Mouse (Mus musculus): ENCODE measurements at regions not wholly inside any gene's neighbourhood (a gene's known extent, or its start where the extent isn't known, plus 50 kb on each side); places are given as distances from the start of the nearest gene placed in this dataset.

DNA sequence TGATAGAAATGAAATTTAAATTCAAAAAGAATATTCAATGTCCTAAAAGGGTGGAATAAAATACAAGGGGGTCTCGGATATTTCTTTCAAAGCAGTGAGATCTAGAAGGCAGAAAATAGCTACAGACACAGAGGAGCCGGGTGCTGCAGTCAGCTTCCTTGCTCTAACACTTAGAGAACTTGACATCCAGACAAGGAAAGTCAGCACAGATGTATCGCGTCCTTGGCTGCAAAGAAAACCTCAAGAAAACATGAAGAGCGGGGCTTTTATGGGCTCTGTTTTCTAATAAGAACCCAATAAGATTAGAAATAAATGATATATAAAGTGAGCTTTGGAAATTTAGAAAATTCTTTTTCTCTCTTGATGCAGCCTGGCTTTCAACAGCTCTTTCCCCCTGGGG is 53.1 kb upstream of the Glis3 start:
- intact Hi-C loops (cut with DNase I) = no loop called here
- no peak for DNase-seq (ENCODE audit: extremely low spot score in 1 of 2, low spot score in 2 of 2)

DNA sequence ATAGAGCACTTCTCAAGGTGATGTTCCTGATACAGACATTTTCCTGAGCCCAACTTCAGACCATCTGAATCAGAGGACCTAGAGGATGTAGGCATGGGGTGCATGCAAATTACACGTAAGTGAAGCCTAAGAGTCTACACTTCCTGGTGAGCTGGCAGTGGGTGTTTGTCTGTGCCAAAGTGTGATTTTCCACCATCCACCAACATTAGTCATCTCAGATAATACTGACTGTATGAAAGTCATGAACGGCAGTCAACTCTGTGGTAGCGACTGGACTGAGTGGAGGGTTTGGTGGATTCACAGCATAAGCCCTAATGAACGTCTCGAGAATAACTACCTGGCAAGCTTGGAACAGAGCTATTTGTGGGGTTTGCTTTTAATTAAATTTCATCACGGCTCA is 53.9 kb upstream of the Glis3 start:
- intact Hi-C loops (cut with DNase I) = no loop called here
- no peak for DNase-seq (ENCODE audit: extremely low spot score in 1 of 2, low spot score in 2 of 2)

DNA sequence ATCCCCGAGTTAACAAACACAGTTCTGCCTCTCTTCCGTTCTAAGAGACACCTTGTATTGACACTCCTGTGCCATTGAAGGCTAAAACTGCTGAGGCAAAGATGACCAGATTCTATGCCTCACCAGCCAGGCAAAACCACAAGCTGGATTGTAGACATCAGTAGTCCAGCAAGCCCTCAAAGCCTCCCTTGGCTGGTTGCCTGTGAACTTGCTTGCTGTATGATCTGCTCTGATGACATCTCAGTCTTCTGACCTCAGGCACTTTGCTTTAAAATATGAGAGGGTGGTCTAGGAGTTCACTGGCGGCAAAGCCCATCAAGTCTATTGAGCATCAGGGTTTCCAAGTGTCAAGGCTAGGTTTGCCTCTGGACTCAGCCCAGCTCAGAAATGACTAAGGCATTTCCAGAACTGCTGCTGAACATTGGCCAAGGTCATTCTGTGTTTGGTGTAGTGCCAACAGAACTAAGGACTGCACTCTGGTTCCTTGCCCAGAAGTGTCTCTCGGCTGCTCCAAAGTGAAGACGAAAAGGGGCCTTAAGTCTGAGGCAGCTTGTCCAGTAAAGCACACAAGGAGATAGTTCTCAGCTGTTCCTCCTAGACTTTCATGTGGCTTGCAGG is 63.4 kb upstream of the Glis3 start:
- intact Hi-C loops (cut with DNase I) = no loop called here
- DNase-seq (ENCODE audit: extremely low spot score in 1 of 2, low spot score in 2 of 2) = peak; percentile 34 to 43

DNA sequence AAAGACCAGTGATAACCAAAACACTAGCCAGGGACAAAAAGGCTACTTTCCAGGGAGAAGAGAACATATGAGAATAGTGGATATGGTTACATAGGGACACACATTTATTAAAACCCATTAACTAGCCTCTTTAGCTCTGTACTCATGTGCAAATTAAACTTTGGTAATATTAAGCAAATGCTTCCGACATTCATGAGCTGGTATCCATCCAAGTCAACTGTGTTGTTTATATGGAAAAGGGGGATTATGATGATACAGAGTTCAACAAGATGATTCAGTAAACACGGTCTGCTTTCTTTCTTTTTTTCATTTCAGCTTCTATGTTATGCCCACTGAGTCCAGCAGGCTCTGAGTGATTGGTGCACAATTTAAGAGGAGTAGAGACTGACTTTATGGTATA is 65.2 kb upstream of the Glis3 start:
- intact Hi-C loops (cut with DNase I) = no loop called here
- no peak for DNase-seq (ENCODE audit: extremely low spot score in 1 of 2, low spot score in 2 of 2)

DNA sequence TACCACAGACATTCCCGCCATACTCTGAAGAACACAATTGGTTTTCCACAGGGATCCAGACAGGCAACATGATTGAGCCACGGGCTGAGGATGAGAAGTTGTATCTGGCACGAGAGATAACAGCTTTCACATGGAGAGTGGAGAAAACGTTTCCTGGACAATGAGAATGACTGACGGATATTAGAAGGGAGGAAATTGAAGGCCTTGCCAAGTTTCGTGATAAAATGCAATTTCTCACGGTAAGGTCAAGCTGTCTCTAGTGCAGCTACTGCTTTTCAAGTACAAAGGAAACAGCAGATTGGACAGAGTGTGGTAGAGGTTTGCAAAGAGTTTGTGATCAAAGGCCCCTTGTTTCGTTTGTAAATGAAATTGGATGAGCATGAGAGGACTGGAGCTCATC is 65.7 kb upstream of the Glis3 start:
- no peak for DNase-seq (ENCODE audit: extremely low spot score in 1 of 2, low spot score in 2 of 2)
- intact Hi-C loops (cut with DNase I) = no loop called here

DNA sequence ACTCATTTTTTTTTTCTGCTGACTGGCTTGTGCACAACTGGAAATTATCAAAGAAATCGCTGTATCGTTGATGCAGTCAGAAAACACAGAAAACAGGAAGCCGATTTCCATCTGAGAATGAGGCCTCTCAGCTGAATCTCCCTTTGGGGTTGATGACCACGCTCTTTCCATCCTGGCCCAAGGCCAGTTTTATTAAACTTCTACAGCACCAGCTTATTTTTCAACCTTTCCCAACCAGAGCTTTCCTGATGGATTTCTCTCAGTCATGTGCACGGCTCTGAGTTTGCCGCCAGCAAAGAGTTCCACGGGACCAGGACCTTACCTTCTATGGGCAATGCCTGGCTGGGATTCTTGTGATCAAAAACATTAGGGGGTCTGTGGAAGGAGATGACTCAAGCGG is 71.2 kb upstream of the Glis3 start:
- no peak for DNase-seq (ENCODE audit: extremely low spot score in 1 of 2, low spot score in 2 of 2)
- intact Hi-C loops (cut with DNase I) = no loop called here

DNA sequence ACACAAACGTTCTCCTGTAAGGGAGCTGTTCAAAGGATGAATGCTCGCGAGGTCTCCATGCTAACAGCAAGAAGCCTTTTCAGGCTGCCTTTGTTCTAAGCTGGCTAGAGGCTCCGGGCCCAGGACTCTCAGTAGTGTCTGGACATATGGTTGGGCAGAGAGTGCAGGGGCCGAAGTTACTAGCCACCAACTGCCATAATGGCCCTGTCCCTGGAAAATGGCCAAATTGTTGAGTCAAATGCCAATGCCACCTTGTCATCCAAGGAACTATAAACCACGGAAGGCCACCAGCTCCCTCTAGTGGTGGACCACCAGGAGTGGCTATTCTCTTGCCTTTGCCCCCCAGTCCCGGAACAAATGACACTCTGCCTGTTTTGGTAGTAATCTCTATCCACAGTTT is 76.0 kb upstream of the Slc1a1 start:
- peak; percentile 82 to 83 for DNase-seq (ENCODE audit: extremely low spot score in 1 of 2, low spot score in 2 of 2)
- intact Hi-C loops (cut with DNase I) = no loop called here

DNA sequence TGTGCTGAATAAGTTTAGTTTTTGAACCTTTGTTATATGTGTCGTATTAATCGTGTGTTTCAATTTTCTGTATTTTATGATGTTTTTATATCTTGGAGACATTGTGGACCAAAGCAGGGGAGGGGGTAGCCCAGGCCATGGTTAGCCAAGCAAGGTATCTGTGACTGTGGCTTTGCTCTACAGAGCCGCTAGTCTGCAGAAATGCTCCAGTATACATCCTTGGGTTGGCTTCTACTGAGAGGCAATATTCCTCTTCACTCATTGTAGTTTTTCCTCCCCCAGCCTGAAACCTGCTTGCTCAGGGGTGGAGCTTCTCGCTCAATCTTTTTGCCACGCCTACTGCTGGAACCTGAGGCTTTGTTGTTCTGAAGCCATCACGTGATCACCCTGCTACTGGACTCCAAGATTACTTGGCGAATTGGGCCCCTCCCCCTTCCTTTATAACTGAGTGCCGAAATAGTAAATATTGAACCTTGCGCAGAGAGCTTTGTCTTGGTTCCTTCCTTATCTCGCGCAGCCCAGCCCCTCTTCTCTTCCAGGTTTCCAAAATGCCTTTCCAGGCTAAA is 70.0 kb upstream of the Slc1a1 start:
- intact Hi-C loops (cut with DNase I) = loop anchor here (5.0 to 10.0 kb wide), 2 partner anchors 600 to 753 kb away; partner anchors contain the start of gene Rfx3
- no peak for DNase-seq (ENCODE audit: extremely low spot score in 1 of 2, low spot score in 2 of 2)

DNA sequence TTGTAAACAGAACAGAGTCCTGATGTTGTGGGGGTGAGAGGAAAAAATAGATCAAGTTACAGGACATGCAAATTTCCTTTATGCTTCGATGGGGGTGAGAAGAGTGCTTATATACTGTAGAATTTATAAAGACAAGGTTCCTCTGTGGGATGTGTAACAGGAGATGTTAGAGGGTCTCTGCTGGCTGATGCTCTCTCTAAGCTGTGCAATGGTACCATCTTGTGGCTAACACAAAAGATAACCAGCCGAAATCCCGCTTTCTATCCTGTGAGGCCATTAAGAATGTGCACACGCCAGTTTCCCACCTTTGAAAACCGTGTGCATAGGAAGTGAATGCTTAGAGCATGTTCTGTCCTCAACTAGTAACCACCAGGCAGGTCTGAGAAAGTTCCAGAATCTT is 66.6 kb upstream of the Slc1a1 start:
- DNase-seq (ENCODE audit: extremely low spot score in 1 of 2, low spot score in 2 of 2) = peak in 1 of 2 experiments; percentile 54
- intact Hi-C loops (cut with DNase I) = loop anchor here (2.0 to 10.0 kb wide), 3 partner anchors 603 to 1317 kb away; partner anchors contain the start of gene Rfx3

DNA sequence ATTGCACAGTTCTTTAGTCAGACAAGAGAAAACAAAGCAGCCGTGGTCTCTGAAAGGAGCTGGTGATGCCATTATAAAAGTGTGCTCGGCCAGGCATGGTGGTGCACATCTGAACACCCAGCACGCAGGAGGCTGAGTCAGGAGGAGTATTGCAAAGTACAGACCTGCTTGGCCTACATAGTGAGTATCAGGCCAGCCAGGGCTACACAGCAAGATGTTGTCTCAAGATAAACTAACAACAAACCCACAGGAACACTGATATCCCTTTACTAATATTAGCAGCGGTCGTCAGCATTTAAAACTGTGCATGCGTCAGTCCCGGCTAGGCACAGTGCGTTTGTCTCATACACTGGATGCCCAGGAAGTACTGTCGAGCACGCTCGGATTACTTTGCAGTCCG is 64.4 kb upstream of the Slc1a1 start:
- intact Hi-C loops (cut with DNase I) = loop anchor here (10.0 kb wide), 2 partner anchors 484 to 734 kb away; partner anchors contain the start of gene Jak2
- no peak for DNase-seq (ENCODE audit: extremely low spot score in 1 of 2, low spot score in 2 of 2)

DNA sequence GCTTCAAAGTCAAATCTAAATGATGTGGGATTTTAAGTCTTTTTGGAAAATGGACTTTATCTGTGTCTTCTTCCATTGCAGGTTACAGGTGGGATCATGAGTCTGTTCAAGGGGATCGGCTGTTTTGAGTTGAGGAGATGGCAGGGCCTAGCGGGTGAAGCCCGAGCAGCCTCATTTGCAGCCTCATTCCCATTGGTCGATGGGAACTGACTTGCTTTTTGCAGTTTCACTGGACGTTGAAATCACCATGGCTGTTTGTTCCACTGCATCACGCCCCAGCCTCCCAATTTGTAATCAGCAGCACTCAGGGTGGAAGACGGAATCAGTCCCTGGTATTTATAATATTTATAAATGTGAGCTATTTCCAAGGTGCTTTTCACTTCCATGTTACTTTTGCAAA is 63.0 kb upstream of the Slc1a1 start:
- DNase-seq (ENCODE audit: extremely low spot score in 1 of 2, low spot score in 2 of 2) = no peak
- intact Hi-C loops (cut with DNase I) = loop anchor here (10.0 kb wide), 2 partner anchors 483 to 733 kb away; partner anchors contain the start of gene Jak2

DNA sequence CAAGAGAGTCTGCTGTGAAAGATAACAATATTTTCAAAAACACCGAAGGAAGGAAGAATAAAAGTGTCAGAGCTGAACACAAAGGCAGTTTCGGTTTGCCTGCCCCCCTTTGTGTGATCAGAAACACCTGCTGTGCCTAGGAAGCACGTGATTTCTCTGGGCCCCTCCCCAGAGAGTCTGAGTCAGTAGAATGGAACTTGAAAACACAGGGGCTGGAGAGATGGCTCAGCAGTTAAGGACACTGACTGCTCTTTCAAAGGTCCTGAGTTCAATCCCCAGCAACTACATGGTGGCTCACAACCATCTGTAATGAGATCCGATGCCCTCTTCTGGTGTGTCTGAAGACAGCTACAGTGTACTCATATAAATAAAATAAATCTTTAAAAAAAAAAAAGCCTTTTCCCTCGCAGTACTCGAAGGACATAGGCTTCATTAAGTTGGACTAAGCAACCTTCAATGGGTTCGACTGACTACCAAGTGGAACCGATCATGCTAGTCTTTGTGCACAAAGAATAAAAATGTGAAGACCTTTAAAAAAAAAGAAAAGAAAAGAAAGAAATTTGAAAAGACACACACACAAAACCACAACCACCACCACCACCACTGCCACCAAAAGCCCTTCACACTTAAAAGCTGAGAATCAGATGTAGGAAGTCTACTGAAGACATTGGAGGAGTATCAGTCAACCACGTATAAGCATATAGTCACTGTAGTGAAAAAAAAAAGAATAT is 61.8 kb upstream of the Slc1a1 start:
- DNase-seq (ENCODE audit: extremely low spot score in 1 of 2, low spot score in 2 of 2) = no peak

DNA sequence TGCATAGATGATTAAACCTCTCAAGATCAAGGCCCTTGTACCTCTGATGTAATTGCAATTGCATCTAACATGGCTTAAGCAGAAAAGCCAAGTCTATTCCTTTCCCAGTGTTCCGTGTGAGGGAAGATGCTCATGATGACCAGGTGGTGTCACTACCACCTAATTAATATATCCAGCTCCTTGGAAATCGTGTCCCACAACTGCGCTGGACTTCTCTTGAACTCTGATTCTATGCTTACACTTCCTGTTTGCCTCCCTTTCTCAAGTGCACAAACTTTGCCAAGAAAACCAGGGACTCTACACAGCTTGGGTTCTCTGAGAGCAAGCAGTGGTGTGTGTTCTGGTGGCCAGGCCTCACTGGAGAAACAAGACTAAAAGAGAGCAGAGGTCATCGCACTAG is 58.0 kb upstream of the Slc1a1 start:
- intact Hi-C loops (cut with DNase I) = loop anchor here (5.0 to 10.0 kb wide), 4 partner anchors 185 to 728 kb away; partner anchors contain the start of genes Jak2 and Plpp6
- peak in 1 of 2 experiments; percentile 46 for DNase-seq (ENCODE audit: extremely low spot score in 1 of 2, low spot score in 2 of 2)

More for the DNA sequence above, 61.8 kb upstream of the Slc1a1 start:
- intact Hi-C loops (cut with DNase I) = loop anchor here (10.0 kb wide), 2 partner anchors 482 to 732 kb away; partner anchors contain the start of gene Jak2

DNA sequence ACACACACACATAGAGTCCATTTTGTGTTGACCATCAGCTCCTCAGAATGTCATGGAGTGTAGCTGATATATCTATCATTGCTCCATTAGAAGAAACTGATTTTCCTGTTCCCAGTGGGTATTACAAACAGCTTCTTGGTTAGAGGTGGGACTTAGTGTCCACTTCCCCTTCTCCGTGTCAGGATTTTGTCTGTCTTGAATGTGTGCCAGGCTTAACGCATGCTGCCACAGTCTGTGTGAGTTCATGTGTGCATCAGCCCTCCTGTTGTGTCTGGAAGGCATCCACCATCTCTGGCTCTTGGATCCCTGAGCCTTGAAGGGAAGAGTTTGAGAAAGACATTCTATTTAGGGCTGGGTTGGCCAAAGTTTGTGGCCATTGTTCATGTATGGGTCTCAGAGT is 57.2 kb upstream of the Slc1a1 start:
- DNase-seq (ENCODE audit: extremely low spot score in 1 of 2, low spot score in 2 of 2) = no peak
- intact Hi-C loops (cut with DNase I) = loop anchor here (5.0 to 10.0 kb wide), 4 partner anchors 185 to 727 kb away; partner anchors contain the start of genes Jak2 and Plpp6

DNA sequence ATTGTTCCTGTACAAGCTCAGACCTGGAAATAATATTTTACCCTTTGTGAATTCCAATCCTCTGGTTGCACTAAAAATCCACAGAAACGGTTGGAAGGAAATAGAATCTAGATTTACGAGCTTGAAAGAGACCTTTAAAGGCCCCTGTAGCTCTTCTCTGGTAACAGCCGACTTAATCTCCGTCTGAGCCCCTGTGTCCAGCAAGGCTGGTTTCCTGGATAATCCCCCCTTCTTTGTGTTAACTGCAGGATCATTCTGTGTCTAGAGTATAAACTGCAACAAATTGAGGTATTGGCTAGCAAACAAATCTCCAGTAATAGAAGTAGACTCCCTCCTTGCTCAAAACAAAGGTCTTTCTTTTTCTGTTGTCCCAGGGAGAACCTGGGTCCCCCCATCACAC is 56.5 kb upstream of the Slc1a1 start:
- DNase-seq (ENCODE audit: extremely low spot score in 1 of 2, low spot score in 2 of 2) = no peak
- intact Hi-C loops (cut with DNase I) = loop anchor here (5.0 to 10.0 kb wide), 4 partner anchors 184 to 726 kb away; partner anchors contain the start of genes Jak2 and Plpp6

DNA sequence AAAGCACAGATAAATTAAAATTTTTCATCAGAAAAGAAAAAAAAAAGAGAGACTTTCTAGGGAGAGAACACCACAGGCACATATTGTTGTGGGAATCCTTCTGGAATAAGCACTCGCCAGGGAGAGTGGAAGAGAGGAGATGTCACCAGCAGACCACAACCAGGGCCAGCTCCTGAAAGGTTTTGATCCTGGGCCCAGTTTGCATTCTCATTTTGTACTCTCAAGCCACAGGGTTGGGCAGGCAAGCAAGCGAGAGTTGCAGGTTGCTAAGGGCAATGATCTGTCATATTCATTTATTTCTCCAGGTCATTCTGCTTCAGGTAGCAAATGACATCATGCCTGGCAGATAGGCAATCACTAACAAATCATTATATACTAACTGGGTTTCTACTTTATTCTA is 52.9 kb upstream of the Slc1a1 start:
- no peak for DNase-seq (ENCODE audit: extremely low spot score in 1 of 2, low spot score in 2 of 2)
- intact Hi-C loops (cut with DNase I) = no loop called here

Data from left cerebral cortex, postnatal 10 days (tissue).